Mouse (Mus musculus): Measurements from ENCODE around the gene Ppil2.

GRCm38 (mm10) chr16:17132089-17132905 lies 21.2 kb upstream of the Ppil2 start, which contains the start of gene Sdf2l1:
- TF ChIP-seq GATA1 (IDR thresholded peaks at IDR 0.05; ENCODE audit: borderline replicate concordance, low read length) (no peak), FLI1 (IDR thresholded peaks at IDR 0.05; ENCODE audit: low read length) (no peak)

Data from megakaryocyte, embryonic 14.5 days (primary cell).